Mouse (Mus musculus) ES-Bruce4 (cell line): ENCODE measurements around the gene Tcf7l2. TPM values are rescaled to one million over a fixed set of nuclear protein-coding genes. Genes with fewer than 3 reads are reported as not detected.

Source experiments
- H3K27ac ChIP-seq: 2 replicates; pipeline ENCODE4 v1.5.1; 2012; ENCODE audit warnings: low read length, inconsistent platforms; ENCODE audit not compliant: insufficient read depth
- H3K27me3 ChIP-seq: 2 replicates; pipeline ENCODE4 v1.6.1; 2012; ENCODE audit warnings: mild to moderate bottlenecking, low read length, inconsistent platforms; ENCODE audit not compliant: control insufficient read depth, poor library complexity, insufficient read depth, severe bottlenecking
- H3K36me3 ChIP-seq: 2 replicates; pipeline ENCODE4 v1.6.1; 2012; ENCODE audit warnings: inconsistent platforms, mild to moderate bottlenecking, low read length, moderate library complexity; ENCODE audit not compliant: control insufficient read depth, poor library complexity, insufficient read depth, severe bottlenecking
- H3K4me1 ChIP-seq: one replicate; pipeline ENCODE4 v1.8.1; 2011; ENCODE audit warnings: low read length; ENCODE audit not compliant: control insufficient read depth, insufficient read depth
- H3K4me3 ChIP-seq: 2 replicates; pipeline ENCODE4 v1.5.1; 2011; ENCODE audit warnings: low read depth, mild to moderate bottlenecking, low read length
- H3K9ac ChIP-seq: 2 replicates; pipeline ENCODE4 v1.6.1; 2012; ENCODE audit warnings: low read depth, mild to moderate bottlenecking, inconsistent platforms; ENCODE audit not compliant: poor library complexity, severe bottlenecking
- H3K9me3 ChIP-seq: replicated peaks from 2 replicates; pipeline ENCODE4 v1.6.1; 2012; ENCODE audit warnings: mild to moderate bottlenecking, low read length, inconsistent platforms; ENCODE audit not compliant: control insufficient read depth, poor library complexity, insufficient read depth, severe bottlenecking
- CTCF ChIP-seq: IDR thresholded peaks from one replicate; pipeline ENCODE4 v1.8.1; 2011; ENCODE audit warnings: low read depth, low read length
- EP300 ChIP-seq: IDR thresholded peaks from 2 replicates; pipeline ENCODE4 v1.6.1; 2011; ENCODE audit warnings: low read depth, low read length; ENCODE audit not compliant: insufficient read depth
- POLR2A ChIP-seq: IDR thresholded peaks from one replicate; pipeline ENCODE4 v1.8.1; 2011; ENCODE audit warnings: low read length; ENCODE audit not compliant: insufficient read depth
- polyA plus RNA-seq: library from polyadenylated mRNA; stranded (reverse); fragments of >200 nt; gene quantifications from 2 replicates; pipeline ENCODE4 v1.2.4, GENCODE M21; 2011; ENCODE audit warnings: low read depth; ENCODE audit not compliant: missing spikeins, insufficient read depth, insufficient read length

Gene Tcf7l2
- polyA plus RNA-seq, 1 experiment: 23.8 TPM

DNA sequence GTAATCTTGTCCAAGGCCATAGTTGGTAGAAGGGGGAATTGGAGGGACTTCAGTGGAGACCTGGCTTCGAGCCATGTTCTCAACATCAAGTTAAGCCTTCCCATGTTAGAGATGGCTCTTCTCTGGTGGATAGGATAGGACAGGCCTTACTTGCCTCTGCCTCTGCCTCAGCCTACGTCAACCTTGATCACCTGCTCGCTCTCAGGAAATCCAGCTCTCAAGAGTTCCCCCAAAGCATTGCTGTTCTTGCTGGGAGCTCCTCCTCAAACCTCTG lies 193.0 kb downstream of the Tcf7l2 start:
- Histone ChIP-seq H3K36me3 (no peaks in the 10 kb centered on the region), H3K4me1 (peaks cover 3% of the 10 kb centered on the region), H3K4me3 (no peak overlapping the region), H3K27ac (no peak overlapping the region), H3K9me3 (no peaks in the 10 kb centered on the region), H3K27me3 (no peaks in the 10 kb centered on the region), H3K9ac (no peak overlapping the region)
- TF ChIP-seq CTCF (no peak), POLR2A (no peak), EP300 (no peak)

DNA sequence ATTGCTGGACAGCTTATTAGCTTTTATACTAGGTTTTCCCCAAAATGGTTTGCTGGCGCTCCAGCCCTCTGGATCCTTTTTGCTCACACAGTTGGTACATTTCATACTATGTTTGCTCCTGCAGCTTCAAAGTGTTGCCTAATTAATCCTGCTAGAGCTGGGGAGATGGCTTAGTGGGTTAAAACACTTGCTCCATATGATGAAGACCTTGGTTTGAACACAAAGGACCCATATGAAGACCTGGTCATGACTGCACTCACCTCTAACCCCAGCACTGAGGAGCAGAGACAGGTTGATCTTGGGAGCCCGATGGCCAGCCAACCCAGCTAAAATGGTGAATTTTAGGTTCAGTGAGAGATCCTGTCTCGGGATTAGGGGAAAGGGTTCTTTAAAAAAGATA lies 195.4 kb downstream of the Tcf7l2 start:
- no peaks in the 10 kb centered on the region for H3K9me3 ChIP-seq
- no peak overlapping the region for H3K9ac ChIP-seq
- no peaks in the 10 kb centered on the region for H3K4me1 ChIP-seq
- H3K36me3 ChIP-seq: no peaks in the 10 kb centered on the region
- no peak overlapping the region for H3K4me3 ChIP-seq
- no peaks in the 10 kb centered on the region for H3K27me3 ChIP-seq
- TF ChIP-seq CTCF (no peak), EP300 (no peak), POLR2A (no peak)
- no peak overlapping the region for H3K27ac ChIP-seq

- no peak overlapping the region for H3K27ac ChIP-seq
- no peaks in the 10 kb centered on the region for H3K27me3 ChIP-seq
- H3K9ac ChIP-seq: no peak overlapping the region
- no peaks in the 10 kb centered on the region for H3K36me3 ChIP-seq
- no peaks in the 10 kb centered on the region for H3K9me3 ChIP-seq
- H3K4me1 ChIP-seq: no peaks in the 10 kb centered on the region
- H3K4me3 ChIP-seq: no peak overlapping the region
- no peak for TF ChIP-seq POLR2A
- no peak for TF ChIP-seq EP300
- TF ChIP-seq CTCF: no peak
These were observed 196.8 kb downstream of the Tcf7l2 start for GRCm38 (mm10) chr19:55938254-55939046.

DNA sequence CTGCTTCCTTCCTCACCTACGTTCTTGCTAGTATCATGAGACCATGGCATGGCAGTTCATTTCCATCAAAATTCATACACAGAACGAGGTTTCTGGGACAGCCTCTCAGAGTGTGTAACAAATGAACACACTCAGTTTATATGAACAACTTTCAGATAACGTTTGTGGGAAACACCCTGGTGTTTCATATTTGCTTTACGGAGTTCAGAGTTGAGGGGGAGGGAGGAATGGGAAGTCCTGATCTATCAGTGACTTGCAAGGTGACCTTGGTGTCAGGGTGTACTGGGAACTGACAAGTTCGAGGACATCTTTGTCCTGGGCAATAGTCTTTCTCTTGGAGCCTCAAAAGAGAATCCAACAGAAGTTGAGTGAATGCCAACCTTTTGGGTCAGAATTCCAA lies 197.5 kb downstream of the Tcf7l2 start:
- Histone ChIP-seq H3K9me3 (no peaks in the 10 kb centered on the region), H3K4me3 (no peak overlapping the region), H3K4me1 (no peaks in the 10 kb centered on the region), H3K27ac (no peak overlapping the region), H3K27me3 (no peaks in the 10 kb centered on the region), H3K36me3 (no peaks in the 10 kb centered on the region), H3K9ac (no peak overlapping the region)
- TF ChIP-seq EP300 (no peak), POLR2A (no peak), CTCF (no peak)

DNA sequence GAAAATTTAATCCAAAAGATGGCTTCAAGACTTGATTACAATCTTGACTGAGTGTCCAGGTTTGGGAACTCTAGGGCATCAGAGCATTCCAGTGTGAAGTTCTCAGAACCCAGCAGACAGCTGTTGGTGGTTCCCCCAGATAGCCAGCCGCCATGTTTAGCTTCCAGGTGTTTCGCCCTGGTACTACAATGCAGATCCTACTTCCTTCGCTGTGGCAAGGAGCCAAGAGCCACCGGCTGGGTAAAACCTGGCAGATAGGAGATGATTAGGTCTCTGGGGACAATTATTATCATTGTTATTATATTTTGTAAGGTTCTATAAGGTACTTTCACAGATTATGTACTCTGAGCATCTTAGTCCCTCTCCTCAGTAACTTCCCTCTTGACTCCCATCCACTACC lies 198.1 kb downstream of the Tcf7l2 start:
- Histone ChIP-seq H3K36me3 (no peaks in the 10 kb centered on the region), H3K27ac (no peak overlapping the region), H3K27me3 (no peaks in the 10 kb centered on the region), H3K4me1 (no peaks in the 10 kb centered on the region), H3K9me3 (no peaks in the 10 kb centered on the region), H3K9ac (no peak overlapping the region), H3K4me3 (no peak overlapping the region)
- no peak for TF ChIP-seq CTCF
- no peak for TF ChIP-seq EP300
- TF ChIP-seq POLR2A: no peak

DNA sequence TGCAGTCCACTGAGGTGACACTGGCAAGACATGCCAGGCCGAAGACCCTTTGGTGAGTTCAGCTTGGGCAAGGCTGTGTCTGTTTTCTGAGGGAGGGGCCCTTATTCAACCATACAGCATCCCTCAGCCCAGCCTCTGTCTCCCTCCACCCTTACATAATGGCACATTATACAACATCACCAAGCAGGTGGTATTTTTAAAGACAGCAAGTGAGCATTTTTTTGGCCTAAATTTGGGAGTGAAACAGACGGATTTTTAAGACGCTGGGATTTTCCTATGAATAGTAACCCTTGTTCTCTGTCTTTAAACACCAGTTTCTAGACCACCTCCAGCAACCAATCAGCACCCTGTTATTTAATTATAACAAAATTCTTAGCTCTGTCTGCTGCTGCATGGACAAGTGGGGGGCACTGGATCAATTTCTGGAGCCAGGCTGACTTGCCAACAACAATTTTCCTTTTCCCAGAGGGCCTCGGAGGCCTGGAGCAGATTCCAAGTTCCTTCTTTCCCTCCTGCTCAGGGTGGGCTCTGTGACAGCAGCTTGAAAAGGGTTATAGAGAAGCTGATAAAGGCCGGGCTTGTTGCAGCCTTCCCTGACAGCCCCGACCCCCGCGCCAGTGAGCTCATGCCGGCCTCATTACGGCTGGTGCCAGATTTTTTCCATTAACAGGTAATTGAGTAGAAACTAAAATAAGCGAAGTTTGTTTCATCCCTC lies 199.1 kb downstream of the Tcf7l2 start:
- Histone ChIP-seq H3K4me1 (no peaks in the 10 kb centered on the region), H3K9ac (no peak overlapping the region), H3K27me3 (no peaks in the 10 kb centered on the region), H3K27ac (no peak overlapping the region), H3K9me3 (no peaks in the 10 kb centered on the region), H3K36me3 (no peaks in the 10 kb centered on the region), H3K4me3 (no peak overlapping the region)
- TF ChIP-seq EP300 (no peak), POLR2A (no peak), CTCF (no peak)
